Mouse (Mus musculus): ENCODE measurements at regions not wholly inside any gene's neighbourhood (a gene's known extent, or its start where the extent isn't known, plus 50 kb on each side); places are given as distances from the start of the nearest gene placed in this dataset.

GRCm38 (mm10) chr2:128309541-128310030 lies 183.7 kb downstream of the Bcl2l11 start:
- Histone ChIP-seq H3K4me1 (ENCODE audit: control insufficient read depth, insufficient read depth) (peaks cover 32% of the 10 kb centered on the region), H3K4me2 (ENCODE audit: low read depth, low read length) (peak overlapping the region; percentile 13), H3K27me3 (ENCODE audit: control insufficient read depth, insufficient read depth, low read length) (no peaks in the 10 kb centered on the region), H3K9me3 (replicated peaks; ENCODE audit: control insufficient read depth, low read length) (no peaks in the 10 kb centered on the region), H3K27ac (ENCODE audit: low read depth) (peak overlapping the region; percentile 72), H3K4me3 (ENCODE audit: low read depth, low read length) (no peak overlapping the region), H3K36me3 (replicated peaks; ENCODE audit: control insufficient read depth, insufficient read depth, low read length) (no peaks in the 10 kb centered on the region), H3K9ac (replicated peaks; ENCODE audit: low read depth, low read length) (no peak overlapping the region)
- no peak for TF ChIP-seq EP300 (IDR thresholded peaks at IDR 0.05; ENCODE audit: low read depth)
- TF ChIP-seq CTCF (IDR thresholded peaks at IDR 0.05; ENCODE audit: low read depth), result no peak
- DNase-seq (ENCODE audit: low spot score), result peak; percentile 25
- no peak for ATAC-seq (ENCODE audit: insufficient read depth, low read depth)
- 24% methylated on average over 10 of the region's 10 CpGs for WGBS

GRCm38 (mm10) chr2:128310081-128310480 lies 184.2 kb downstream of the Bcl2l11 start:
- Histone ChIP-seq H3K4me3 (ENCODE audit: low read depth, low read length) (no peak overlapping the region), H3K27me3 (ENCODE audit: control insufficient read depth, insufficient read depth, low read length) (no peaks in the 10 kb centered on the region), H3K9ac (replicated peaks; ENCODE audit: low read depth, low read length) (no peak overlapping the region), H3K36me3 (replicated peaks; ENCODE audit: control insufficient read depth, insufficient read depth, low read length) (no peaks in the 10 kb centered on the region), H3K4me2 (ENCODE audit: low read depth, low read length) (peak overlapping the region; percentile 13), H3K4me1 (ENCODE audit: control insufficient read depth, insufficient read depth) (peaks cover 32% of the 10 kb centered on the region), H3K9me3 (replicated peaks; ENCODE audit: control insufficient read depth, low read length) (no peaks in the 10 kb centered on the region), H3K27ac (ENCODE audit: low read depth) (peak overlapping the region; percentile 72)
- TF ChIP-seq CTCF (IDR thresholded peaks at IDR 0.05; ENCODE audit: low read depth) (no peak), EP300 (IDR thresholded peaks at IDR 0.05; ENCODE audit: low read depth) (no peak)
- ATAC-seq (ENCODE audit: insufficient read depth, low read depth), result no peak
- peak; percentile 67 for DNase-seq (ENCODE audit: low spot score)
- WGBS, result 7% methylated on average over 5 of the region's 5 CpGs

- peak overlapping the region; percentile 53 for H3K4me2 ChIP-seq (ENCODE audit: low read depth, low read length)
- no peak for TF ChIP-seq CTCF (IDR thresholded peaks at IDR 0.05; ENCODE audit: low read depth)
- no peak for TF ChIP-seq EP300 (IDR thresholded peaks at IDR 0.05; ENCODE audit: low read depth)
- 0 out of 2 replicates have a peak overlapping the region, but pooled peaks have one; percentile 35 for H3K9ac ChIP-seq (replicated peaks; ENCODE audit: low read depth, low read length)
- peaks cover 32% of the 10 kb centered on the region for H3K4me1 ChIP-seq (ENCODE audit: control insufficient read depth, insufficient read depth)
- DNase-seq (ENCODE audit: low spot score), result peak; percentile 87
- H3K27ac ChIP-seq (ENCODE audit: low read depth), result peak overlapping the region; percentile 90
- no peaks in the 10 kb centered on the region for H3K36me3 ChIP-seq (replicated peaks; ENCODE audit: control insufficient read depth, insufficient read depth, low read length)
- no peaks in the 10 kb centered on the region for H3K27me3 ChIP-seq (ENCODE audit: control insufficient read depth, insufficient read depth, low read length)
- no peaks in the 10 kb centered on the region for H3K9me3 ChIP-seq (replicated peaks; ENCODE audit: control insufficient read depth, low read length)
- ATAC-seq (ENCODE audit: insufficient read depth, low read depth), result peak; percentile 80
- WGBS, result 7% methylated on average over 14 of the region's 14 CpGs
- peak overlapping the region; percentile 25 for H3K4me3 ChIP-seq (ENCODE audit: low read depth, low read length)
These were observed 186.3 kb downstream of the Bcl2l11 start for GRCm38 (mm10) chr2:128312084-128312594.

GRCm38 (mm10) chr2:128312659-128313581 lies 187.1 kb downstream of the Bcl2l11 start:
- peak; percentile 90 for ATAC-seq (ENCODE audit: insufficient read depth, low read depth)
- DNase-seq (ENCODE audit: low spot score), result peak; percentile 81
- Histone ChIP-seq H3K9ac (replicated peaks; ENCODE audit: low read depth, low read length) (0 out of 2 replicates have a peak overlapping the region, but pooled peaks have one; percentile 35), H3K36me3 (replicated peaks; ENCODE audit: control insufficient read depth, insufficient read depth, low read length) (no peaks in the 10 kb centered on the region), H3K4me2 (ENCODE audit: low read depth, low read length) (peak overlapping the region; percentile 53), H3K27me3 (ENCODE audit: control insufficient read depth, insufficient read depth, low read length) (no peaks in the 10 kb centered on the region), H3K27ac (ENCODE audit: low read depth) (peak overlapping the region; percentile 90), H3K9me3 (replicated peaks; ENCODE audit: control insufficient read depth, low read length) (no peaks in the 10 kb centered on the region), H3K4me3 (ENCODE audit: low read depth, low read length) (peak overlapping the region; percentile 25; the same call in 1 of the 2 replicates), H3K4me1 (ENCODE audit: control insufficient read depth, insufficient read depth) (peaks cover 32% of the 10 kb centered on the region)
- peak; percentile 37; the same call in 1 of the 2 replicates for TF ChIP-seq CTCF (IDR thresholded peaks at IDR 0.05; ENCODE audit: low read depth)
- TF ChIP-seq EP300 (IDR thresholded peaks at IDR 0.05; ENCODE audit: low read depth), result no peak
- WGBS, result 45% methylated on average over 12 of the region's 12 CpGs

- no peak overlapping the region for H3K9ac ChIP-seq (replicated peaks; ENCODE audit: low read depth, low read length)
- H3K4me1 ChIP-seq (ENCODE audit: control insufficient read depth, insufficient read depth), result peaks cover 38% of the 10 kb centered on the region
- no peak overlapping the region for H3K4me2 ChIP-seq (ENCODE audit: low read depth, low read length)
- DNase-seq (ENCODE audit: low spot score) (no peak), ATAC-seq (ENCODE audit: insufficient read depth, low read depth) (no peak)
- H3K36me3 ChIP-seq (replicated peaks; ENCODE audit: control insufficient read depth, insufficient read depth, low read length), result no peaks in the 10 kb centered on the region
- H3K27ac ChIP-seq (ENCODE audit: low read depth), result peak overlapping the region; percentile 90
- WGBS, result 63% methylated on average over 2 of the region's 2 CpGs
- TF ChIP-seq EP300 (IDR thresholded peaks at IDR 0.05; ENCODE audit: low read depth) (no peak), CTCF (IDR thresholded peaks at IDR 0.05; ENCODE audit: low read depth) (no peak)
- no peaks in the 10 kb centered on the region for H3K9me3 ChIP-seq (replicated peaks; ENCODE audit: control insufficient read depth, low read length)
- no peak overlapping the region for H3K4me3 ChIP-seq (ENCODE audit: low read depth, low read length)
- no peaks in the 10 kb centered on the region for H3K27me3 ChIP-seq (ENCODE audit: control insufficient read depth, insufficient read depth, low read length)
These were observed 187.7 kb downstream of the Bcl2l11 start for GRCm38 (mm10) chr2:128313582-128313918.
